Mouse (Mus musculus) olfactory bulb, adult 2 months (tissue): Measurements from ENCODE around the gene Tpx2.

Experiments used
- CTCF ChIP-seq: fragments of 200-500 bp; IDR thresholded peaks from 2 replicates; pipeline ENCODE4 v1.5.1; 2012; ENCODE audit warnings: low read depth, mild to moderate bottlenecking, low read length, moderate library complexity; ENCODE audit not compliant: insufficient read depth
- POLR2A ChIP-seq: fragments of 200-500 bp; IDR thresholded peaks from 2 replicates; pipeline ENCODE4 v1.6.1; 2012; ENCODE audit warnings: mild to moderate bottlenecking, low read depth, low read length, moderate library complexity; ENCODE audit not compliant: insufficient read depth

- TF ChIP-seq CTCF (no peak), POLR2A (no peak)
Measured at GRCm38 (mm10) chr2:152931456-152932160, 83.8 kb downstream of the Tpx2 start.
